Mouse (Mus musculus) neural tube, embryonic 11.5 days (tissue): Measurements from ENCODE around the gene Spata9. TPM values are rescaled to one million over a fixed set of nuclear protein-coding genes. Genes with fewer than 3 reads are reported as not detected.

Source experiments
- ATAC-seq: fragments of 200-750 bp; cut with Nextera tagmentation; 2 replicates; pipeline ENCODE4 v1.8.0; 2017; ENCODE audit warnings: moderate number of reproducible peaks, mild to moderate bottlenecking, moderate TSS enrichment, moderate library complexity; ENCODE audit not compliant: insufficient read depth, low FRiP score, low TSS enrichment
- DNase-seq: peaks from one replicate; pipeline ENCODE4 v3.0.0-alpha.2; 2015; ENCODE audit warnings: low spot score
- H3K27ac ChIP-seq: fragments of 300-500 bp; sonication (generic); 2 replicates; pipeline ENCODE4 v1.5.1; 2014; ENCODE audit warnings: low read depth, mild to moderate bottlenecking, low read length
- H3K27me3 ChIP-seq: fragments of 300-500 bp; sonication (generic); 2 replicates; pipeline ENCODE4 v1.6.1; 2014; ENCODE audit warnings: mild to moderate bottlenecking, low read length, mixed read lengths; ENCODE audit not compliant: control insufficient read depth, insufficient read depth
- H3K36me3 ChIP-seq: fragments of 300-500 bp; sonication (generic); 2 replicates; pipeline ENCODE4 v1.6.1; 2014; ENCODE audit warnings: mild to moderate bottlenecking, low read length, moderate library complexity, mixed read lengths; ENCODE audit not compliant: control insufficient read depth, insufficient read depth
- H3K4me1 ChIP-seq: fragments of 300-500 bp; sonication (generic); 2 replicates; pipeline ENCODE4 v1.6.1; 2014; ENCODE audit warnings: low read length, mixed read lengths; ENCODE audit not compliant: control insufficient read depth, insufficient read depth
- H3K4me2 ChIP-seq: fragments of 300-500 bp; sonication (generic); 2 replicates; pipeline ENCODE4 v1.6.1; 2014; ENCODE audit warnings: low read depth, mild to moderate bottlenecking, moderate library complexity
- H3K4me3 ChIP-seq: fragments of 300-500 bp; sonication (generic); 2 replicates; pipeline ENCODE4 v1.5.1; 2014; ENCODE audit warnings: low read depth, low read length
- H3K9ac ChIP-seq: fragments of 300-500 bp; sonication (generic); 2 replicates; pipeline ENCODE4 v1.6.1; 2014; ENCODE audit warnings: mild to moderate bottlenecking, low read length
- H3K9me3 ChIP-seq: fragments of 300-500 bp; sonication (generic); 2 replicates; pipeline ENCODE4 v1.6.1; 2016; ENCODE audit warnings: low read length; ENCODE audit not compliant: control insufficient read depth
- WGBS: fragments of 180-500 bp; shearing (Covaris S2); extraction: QIAGEN DNeasy Blood & Tissue Kit; methylation state at CpG from one replicate; pipeline ENCODE4 v1.1.7; 2014; 5-methylcytosine and 5-hydroxymethylcytosine counted together
- polyA plus RNA-seq: library from polyadenylated mRNA; unstranded; fragments of >200 nt; fragmentation: Nextera tagmentation; extraction: Ambion mirVana; gene quantifications from 2 replicates; pipeline ENCODE4 v1.2.1, GENCODE M21; 2014

Spata9 gene
- polyA plus RNA-seq, 1 experiment from 2014 or later: 0.29 TPM

DNA sequence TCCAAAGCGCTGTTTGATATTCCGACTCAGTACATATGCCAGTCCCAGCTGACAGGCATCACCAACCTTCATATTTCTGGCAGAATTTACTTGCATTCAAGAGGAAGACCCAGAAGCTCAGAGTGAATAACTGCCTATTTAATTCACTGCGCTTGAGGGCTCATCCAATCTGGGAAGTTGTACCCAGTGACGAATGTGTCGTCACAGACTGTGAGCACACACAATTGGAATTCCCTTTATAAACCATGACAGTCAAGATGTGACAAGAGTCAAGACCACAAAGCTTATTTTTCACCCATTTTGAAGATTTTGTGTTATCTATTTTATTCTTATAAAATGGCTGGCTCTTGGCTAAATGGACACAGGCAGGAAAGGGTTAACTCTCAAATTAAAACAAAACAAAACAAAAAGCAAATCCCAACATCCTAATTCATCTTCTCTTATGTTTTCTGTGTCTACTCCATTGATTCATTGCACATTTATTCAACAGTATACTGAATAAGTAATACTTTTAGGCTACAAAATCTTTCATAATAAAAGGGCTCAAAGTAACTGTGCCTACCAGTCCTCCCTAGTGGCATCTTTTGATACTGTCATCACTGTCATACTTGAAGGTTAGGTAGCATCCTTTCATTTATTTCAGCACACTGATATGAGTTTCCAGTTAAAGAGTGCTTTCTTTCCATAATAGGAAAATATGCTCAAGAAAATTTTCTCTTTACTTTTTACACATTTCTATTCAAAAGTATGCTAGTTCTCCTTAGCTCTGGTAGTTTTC lies 25.2 kb upstream of the Spata9 start:
- Histone ChIP-seq H3K27ac (no peak overlapping the region), H3K27me3 (no peaks in the 10 kb centered on the region), H3K9ac (no peak overlapping the region), H3K4me3 (no peak overlapping the region), H3K4me1 (peaks cover 4% of the 10 kb centered on the region; the same call in 1 of the 2 replicates), H3K9me3 (no peaks in the 10 kb centered on the region), H3K36me3 (peaks cover 5% of the 10 kb centered on the region; the same call in 1 of the 2 replicates), H3K4me2 (no peak overlapping the region)
- ATAC-seq: no peak
- DNase-seq: peak; percentile 15
- WGBS: 66% methylated on average over 5 of the region's 5 CpGs

DNA sequence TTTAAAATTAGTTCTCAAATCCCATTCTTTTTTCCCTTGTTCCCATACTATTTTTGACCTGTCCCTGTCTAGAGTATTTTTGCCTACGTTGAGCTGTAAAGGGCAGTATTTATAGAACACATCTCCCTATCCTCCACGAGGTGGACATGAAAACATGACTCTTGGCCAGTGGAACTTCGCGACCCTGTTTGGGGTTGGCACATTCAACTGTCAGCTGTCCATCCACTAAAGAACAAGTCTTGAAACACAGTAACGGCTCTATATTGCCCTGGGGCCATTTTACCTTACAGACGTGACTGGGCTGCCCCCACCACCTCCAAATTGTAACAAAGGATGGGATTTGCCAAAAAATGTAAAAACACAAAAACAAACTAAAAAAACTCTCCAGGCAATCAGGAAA lies 24.2 kb upstream of the Spata9 start:
- Histone ChIP-seq H3K4me2 (peak overlapping the region; percentile 45), H3K9me3 (no peaks in the 10 kb centered on the region), H3K36me3 (peaks cover 2% of the 10 kb centered on the region; the same call in 1 of the 2 replicates), H3K4me1 (peaks cover 4% of the 10 kb centered on the region; the same call in 1 of the 2 replicates), H3K4me3 (peak overlapping the region; percentile 71), H3K27me3 (no peaks in the 10 kb centered on the region), H3K9ac (peak overlapping the region; percentile 95), H3K27ac (no peak overlapping the region; the same call in 1 of the 2 replicates)
- DNase-seq (no peak), ATAC-seq (peak; percentile 28)
- WGBS: 2% methylated on average over 6 of the region's 6 CpGs

DNA sequence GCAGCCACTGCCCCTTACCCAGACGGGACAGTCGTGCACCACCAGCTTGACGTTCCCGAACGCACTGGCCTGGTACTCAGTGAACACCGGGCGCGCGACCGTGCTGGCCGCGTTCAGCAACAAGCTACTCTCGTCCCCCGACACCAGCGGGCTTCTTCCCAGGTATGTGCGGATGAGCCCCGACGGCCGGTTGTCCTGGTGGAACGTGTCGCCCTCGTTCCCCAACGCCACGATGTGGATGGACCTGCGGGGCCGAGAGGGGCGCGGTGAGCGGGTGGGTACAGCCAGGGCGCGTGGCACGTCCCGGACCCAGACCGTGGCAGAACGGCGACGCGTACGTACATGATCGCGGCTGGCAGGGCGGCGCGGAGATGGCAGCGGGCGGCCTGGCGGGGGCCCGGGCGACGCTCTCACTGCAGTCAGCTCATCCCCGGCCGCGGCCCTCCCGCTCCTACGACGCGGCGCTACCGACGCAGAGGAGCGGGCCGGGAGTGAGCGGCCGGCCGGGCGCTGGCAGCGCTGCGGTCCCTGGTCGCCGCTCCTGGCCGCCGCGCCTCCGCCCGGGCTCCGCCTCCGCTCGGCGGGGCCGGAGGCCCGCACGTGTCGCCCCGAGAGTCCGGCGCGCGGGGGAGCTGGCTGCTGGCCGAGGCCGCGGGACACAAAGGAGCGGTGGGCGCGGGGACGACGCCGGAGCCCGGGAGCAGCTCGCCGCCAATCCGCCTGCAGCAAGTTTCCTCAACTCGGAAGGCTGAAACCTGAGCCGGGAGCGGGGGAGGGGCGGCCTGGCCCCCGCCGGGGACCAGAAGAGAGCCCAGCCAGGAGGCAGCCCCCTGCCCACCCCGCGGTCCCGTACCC lies 23.5 kb upstream of the Spata9 start, which contains the start of gene Rhobtb3:
Gene Rhobtb3 (minus strand): TSS at position 737 of the 855 bp plus-strand sequence.
- DNase-seq (peak; percentile 92), ATAC-seq (peak; percentile 90)
- H3K9ac ChIP-seq: peak within 1 kb of the TSS; percentile 95
- no peaks in the 10 kb centered on the region for H3K27me3 ChIP-seq
- H3K9me3 ChIP-seq: no peaks in the 10 kb centered on the region
- H3K4me2 ChIP-seq: peak within 1 kb of the TSS; percentile 45
- WGBS: 0% methylated on average over 80 of the region's 110 CpGs
- H3K4me3 ChIP-seq: peak within 1 kb of the TSS; percentile 71
- no peaks in the 10 kb centered on the region for H3K36me3 ChIP-seq
- peaks cover 4% of the 10 kb centered on the region; the same call in 1 of the 2 replicates for H3K4me1 ChIP-seq
- H3K27ac ChIP-seq: peak within 1 kb of the TSS; percentile 99

DNA sequence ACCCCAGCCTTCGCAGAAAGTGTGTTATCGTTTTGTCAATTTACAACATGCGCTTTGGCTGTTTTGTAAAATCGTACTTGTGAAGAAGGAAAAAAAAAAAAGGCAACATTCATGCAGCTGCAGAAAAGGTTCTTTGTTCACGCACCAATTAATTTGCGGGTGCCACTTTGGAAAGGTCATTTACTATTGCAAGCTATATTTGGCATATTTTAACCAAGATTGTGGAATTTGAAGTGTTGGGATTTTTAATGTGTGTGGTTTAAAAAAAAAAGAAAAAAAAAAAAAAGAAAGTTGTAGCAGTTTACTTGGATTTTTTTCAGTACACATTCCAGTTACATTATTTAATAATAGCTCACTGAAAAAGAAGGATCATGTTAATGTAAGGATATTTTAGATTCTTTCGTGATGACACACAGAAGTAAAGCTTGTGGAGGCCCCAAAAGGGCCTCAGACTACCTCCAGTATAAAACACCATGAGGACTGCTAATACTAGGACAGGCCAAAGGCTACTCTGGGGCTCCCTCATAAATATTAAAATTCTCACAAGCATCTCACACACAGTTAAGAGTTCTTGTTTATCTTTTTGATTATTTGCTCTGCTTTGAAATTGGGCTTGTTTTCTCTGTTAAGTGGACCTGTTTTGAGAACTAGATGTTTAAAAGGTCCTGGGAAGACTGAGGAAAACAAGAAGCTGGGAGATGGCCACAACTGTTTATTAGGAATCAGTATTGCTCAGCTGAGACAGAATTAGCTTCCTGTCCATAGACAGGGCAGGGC lies 22.7 kb upstream of the Spata9 start:
- ATAC-seq (no peak), DNase-seq (peak; percentile 14)
- no peaks in the 10 kb centered on the region for H3K36me3 ChIP-seq
- H3K9ac ChIP-seq: peak overlapping the region; percentile 95
- H3K4me3 ChIP-seq: peak overlapping the region; percentile 71
- no peaks in the 10 kb centered on the region for H3K27me3 ChIP-seq
- peak overlapping the region; percentile 99 for H3K27ac ChIP-seq
- H3K4me2 ChIP-seq: peak overlapping the region; percentile 45
- H3K9me3 ChIP-seq: no peaks in the 10 kb centered on the region
- WGBS: 2% methylated on average over 7 of the region's 7 CpGs
- H3K4me1 ChIP-seq: peaks cover 4% of the 10 kb centered on the region; the same call in 1 of the 2 replicates

DNA sequence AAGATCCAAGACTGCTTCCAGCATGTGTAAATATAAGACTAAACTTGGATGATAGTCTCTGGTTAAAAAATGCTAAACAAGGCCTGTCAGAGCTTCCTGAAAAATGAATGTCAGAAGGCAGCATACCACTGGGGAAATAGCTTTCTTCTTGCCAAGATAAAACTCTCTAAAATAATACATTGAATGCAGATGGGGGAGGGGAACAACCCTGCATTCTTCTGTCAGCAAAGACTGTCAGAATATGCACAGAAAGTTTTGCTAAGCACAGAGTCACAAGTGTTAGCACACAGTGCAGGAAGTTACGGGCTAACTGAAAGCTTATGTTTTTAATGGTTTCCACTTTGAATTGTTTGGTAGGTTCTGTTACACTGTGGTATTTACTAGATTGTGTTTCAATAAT lies 16.7 kb upstream of the Spata9 start:
- ATAC-seq (no peak), DNase-seq (no peak)
- Histone ChIP-seq H3K27me3 (no peaks in the 10 kb centered on the region), H3K4me3 (no peak overlapping the region), H3K9me3 (no peaks in the 10 kb centered on the region), H3K4me1 (no peaks in the 10 kb centered on the region), H3K27ac (no peak overlapping the region), H3K9ac (no peak overlapping the region), H3K36me3 (no peaks in the 10 kb centered on the region), H3K4me2 (no peak overlapping the region)
- WGBS: 69% methylated on average over 1 of the region's 1 CpGs

DNA sequence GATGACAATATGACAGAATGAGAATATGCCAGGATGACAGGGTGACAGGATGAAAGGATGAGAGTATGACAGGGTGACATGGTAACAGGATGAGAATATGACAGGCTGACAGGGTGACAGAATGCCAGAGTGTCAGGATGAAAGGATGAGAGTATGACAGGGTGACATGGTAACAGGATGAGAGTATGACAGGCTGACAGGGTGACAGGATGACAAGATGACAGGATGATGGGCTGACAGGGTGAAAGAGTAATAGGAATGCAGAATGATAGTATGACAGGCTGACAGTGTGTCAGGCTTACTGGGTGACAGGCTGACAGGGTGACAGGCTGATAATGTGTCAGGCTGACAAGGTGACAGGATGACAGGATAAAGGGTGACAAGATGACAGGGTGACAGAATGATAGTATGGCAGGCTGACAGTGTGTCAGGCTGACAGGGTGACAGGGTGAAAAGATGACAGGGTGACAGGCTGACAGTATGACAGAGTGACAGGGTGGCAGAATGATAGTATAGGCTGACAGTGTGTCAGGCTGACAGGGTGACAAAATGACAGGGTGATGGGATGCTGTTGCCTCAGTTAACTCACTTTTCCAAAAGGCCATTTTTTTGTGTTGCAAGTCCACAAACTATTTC lies 11.5 kb upstream of the Spata9 start:
- Histone ChIP-seq H3K27ac (no peak overlapping the region), H3K9ac (no peak overlapping the region), H3K9me3 (no peaks in the 10 kb centered on the region), H3K4me1 (no peaks in the 10 kb centered on the region), H3K27me3 (no peaks in the 10 kb centered on the region), H3K4me3 (no peak overlapping the region), H3K36me3 (no peaks in the 10 kb centered on the region), H3K4me2 (no peak overlapping the region)
- ATAC-seq (no peak), DNase-seq (no peak)

DNA sequence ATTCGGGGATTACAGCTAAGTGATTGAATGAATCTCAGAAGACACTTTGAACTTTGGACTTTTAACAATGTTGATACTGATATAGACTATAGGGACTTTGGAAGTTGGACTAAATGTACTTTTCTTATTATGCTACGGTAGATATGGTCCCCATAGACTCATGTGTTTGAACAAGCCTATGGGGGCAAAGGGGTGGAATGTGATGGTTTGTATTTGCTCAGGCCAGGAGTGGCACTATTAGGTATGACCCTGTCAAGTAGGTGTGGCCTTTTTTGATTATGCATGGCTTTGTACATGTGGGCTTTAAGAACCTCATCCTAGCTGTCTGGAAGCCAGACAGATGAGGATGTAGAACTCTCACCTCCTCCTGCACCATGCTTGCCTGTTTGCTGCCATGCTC lies 7.5 kb downstream of the Spata9 start:
- no peak for DNase-seq
- Histone ChIP-seq H3K9ac (no peak overlapping the region), H3K27ac (no peak overlapping the region), H3K4me1 (no peaks in the 10 kb centered on the region), H3K27me3 (no peaks in the 10 kb centered on the region), H3K9me3 (no peaks in the 10 kb centered on the region), H3K4me3 (no peak overlapping the region), H3K36me3 (no peaks in the 10 kb centered on the region), H3K4me2 (no peak overlapping the region)
- ATAC-seq: no peak
- 92% methylated on average over 2 of the region's 2 CpGs for WGBS

DNA sequence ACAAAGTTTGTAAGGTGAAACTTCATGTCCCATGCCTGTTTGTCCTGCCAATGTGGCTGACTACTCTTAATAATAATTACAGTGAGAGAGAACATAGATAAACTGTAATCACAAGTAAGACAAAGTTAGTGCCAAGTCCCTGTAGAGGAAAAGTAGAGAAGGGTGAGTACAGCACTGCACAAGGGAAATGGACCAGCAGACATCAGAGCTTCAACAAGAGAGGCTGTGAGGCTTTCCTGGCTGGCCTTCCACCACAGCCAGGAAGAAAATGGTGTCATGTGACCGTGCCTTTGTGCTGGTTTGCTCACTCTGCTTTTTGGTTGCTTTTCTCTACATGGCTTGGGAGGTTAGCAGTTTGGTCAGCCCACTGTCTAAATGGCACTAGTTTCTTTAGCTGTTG lies 8.7 kb downstream of the Spata9 start:
- Histone ChIP-seq H3K27ac (no peak overlapping the region), H3K4me1 (no peaks in the 10 kb centered on the region), H3K9me3 (no peaks in the 10 kb centered on the region), H3K27me3 (no peaks in the 10 kb centered on the region), H3K36me3 (no peaks in the 10 kb centered on the region), H3K4me3 (no peak overlapping the region), H3K4me2 (no peak overlapping the region), H3K9ac (no peak overlapping the region)
- ATAC-seq: no peak
- DNase-seq: no peak
- WGBS: 59% methylated on average over 1 of the region's 1 CpGs
